Mouse (Mus musculus): ENCODE results near the gene Gm38655. TPM values are rescaled to one million over a fixed set of nuclear protein-coding genes. Genes with fewer than 3 reads are reported as not detected.
"Not testable (repeated sequence)": the region's sequence is repeated elsewhere in the genome, so short reads cannot be mapped to it uniquely, and the experiment has no call there.

Gene Gm38655
- polyA plus RNA-seq (2015; fragmentation: Nextera tagmentation; extraction: Ambion mirVana): 0.33 and 0.77 TPM in 2 replicates

GRCm38 (mm10) chr17:25175411-25175810 lies at the start of gene Gm38655:
Gene Gm38655 (minus strand): TSS chr17:25175471.
- no peak within 1 kb of the TSS for H3K27ac ChIP-seq
- no peaks in the 10 kb centered on the region for H3K9me3 ChIP-seq (replicated peaks)
- H3K36me3 ChIP-seq: no peaks in the 10 kb centered on the region
- WGBS: 63% methylated on average over 9 of the region's 9 CpGs
- no peak within 1 kb of the TSS for H3K4me2 ChIP-seq
- H3K4me3 ChIP-seq: no peak within 1 kb of the TSS
- no peak within 1 kb of the TSS for H3K9ac ChIP-seq
- no peaks in the 10 kb centered on the region for H3K4me1 ChIP-seq (replicated peaks)
- H3K27me3 ChIP-seq: peaks cover 13% of the 10 kb centered on the region; the same call in 1 of the 2 replicates
- ATAC-seq (replicated peaks; ENCODE audit: insufficient number of reproducible peaks, insufficient read depth, low FRiP score, low read depth): no peak

GRCm38 (mm10) chr17:25224586-25225222 lies 49.4 kb upstream of the Gm38655 start:
- Histone ChIP-seq H3K4me1 (replicated peaks) (peaks cover 12% of the 10 kb centered on the region), H3K27ac (no peak overlapping the region; the same call in 1 of the 2 replicates), H3K9me3 (replicated peaks) (no peaks in the 10 kb centered on the region), H3K36me3 (peaks cover 4% of the 10 kb centered on the region; the same call in 1 of the 2 replicates), H3K4me3 (no peak overlapping the region), H3K4me2 (peak overlapping the region; percentile 3; the same call in 1 of the 2 replicates), H3K9ac (no peak overlapping the region), H3K27me3 (no peaks in the 10 kb centered on the region)
- 86% methylated on average over 7 of the region's 7 CpGs for WGBS
- no peak for ATAC-seq (replicated peaks; ENCODE audit: insufficient number of reproducible peaks, insufficient read depth, low FRiP score, low read depth)

- Histone ChIP-seq H3K36me3 (peaks cover 15% of the 10 kb centered on the region; the same call in 1 of the 2 replicates), H3K4me2 (peak overlapping the region; percentile 85), H3K4me3 (peak overlapping the region; percentile 50), H3K4me1 (replicated peaks) (peaks cover 12% of the 10 kb centered on the region), H3K27ac (no peak overlapping the region; the same call in 1 of the 2 replicates), H3K9ac (no peak overlapping the region), H3K27me3 (no peaks in the 10 kb centered on the region), H3K9me3 (replicated peaks) (no peaks in the 10 kb centered on the region)
- ATAC-seq (replicated peaks; ENCODE audit: insufficient number of reproducible peaks, insufficient read depth, low FRiP score, low read depth): no peak
- 52% methylated on average over 6 of the region's 6 CpGs for WGBS
Measured at GRCm38 (mm10) chr17:25222951-25223601, 47.8 kb upstream of the Gm38655 start.

- H3K27me3 ChIP-seq; H3K27ac ChIP-seq; H3K9me3 ChIP-seq (replicated peaks): not testable (repeated sequence)
- peak overlapping the region; percentile 50 for H3K4me3 ChIP-seq
- H3K4me2 ChIP-seq: peak overlapping the region; percentile 85
- peaks cover 12% of the 10 kb centered on the region for H3K4me1 ChIP-seq (replicated peaks)
- peaks cover 19% of the 10 kb centered on the region; the same call in 1 of the 2 replicates for H3K36me3 ChIP-seq
- 11% methylated on average over 19 of the region's 28 CpGs for WGBS
- 0 out of 2 replicates have a peak overlapping the region, but pooled peaks have one; percentile 30 for H3K9ac ChIP-seq
- ATAC-seq (replicated peaks; ENCODE audit: insufficient number of reproducible peaks, insufficient read depth, low FRiP score, low read depth): peak; percentile 68; the same call in 1 of the 2 replicates
Measured at GRCm38 (mm10) chr17:25222504-25222940, 47.3 kb upstream of the Gm38655 start.

GRCm38 (mm10) chr17:25221821-25222503 lies 46.7 kb upstream of the Gm38655 start:
- Histone ChIP-seq H3K27me3 (no peaks in the 10 kb centered on the region), H3K4me3 (peak overlapping the region; percentile 50), H3K4me2 (peak overlapping the region; percentile 85), H3K9ac (peak overlapping the region; percentile 55), H3K4me1 (replicated peaks) (peaks cover 12% of the 10 kb centered on the region), H3K9me3 (replicated peaks) (no peaks in the 10 kb centered on the region), H3K36me3 (peaks cover 24% of the 10 kb centered on the region), H3K27ac (peak overlapping the region; percentile 15; the same call in 1 of the 2 replicates)
- WGBS: 2% methylated on average over 26 of the region's 30 CpGs
- ATAC-seq (replicated peaks; ENCODE audit: insufficient number of reproducible peaks, insufficient read depth, low FRiP score, low read depth): peak; percentile 80

GRCm38 (mm10) chr17:25220746-25221145 lies 45.5 kb upstream of the Gm38655 start:
- Histone ChIP-seq H3K9me3 (replicated peaks) (no peaks in the 10 kb centered on the region), H3K27me3 (no peaks in the 10 kb centered on the region), H3K4me1 (replicated peaks) (peaks cover 12% of the 10 kb centered on the region), H3K4me2 (no peak overlapping the region), H3K36me3 (peaks cover 31% of the 10 kb centered on the region), H3K9ac (no peak overlapping the region), H3K27ac (no peak overlapping the region), H3K4me3 (no peak overlapping the region)
- WGBS: 85% methylated on average over 1 of the region's 1 CpGs
- ATAC-seq (replicated peaks; ENCODE audit: insufficient number of reproducible peaks, insufficient read depth, low FRiP score, low read depth): no peak

GRCm38 (mm10) chr17:25219492-25220295 lies 44.4 kb upstream of the Gm38655 start:
- H3K27me3 ChIP-seq: no peaks in the 10 kb centered on the region
- no peaks in the 10 kb centered on the region for H3K9me3 ChIP-seq (replicated peaks)
- WGBS: 90% methylated on average over 15 of the region's 15 CpGs
- H3K4me1 ChIP-seq (replicated peaks): peaks cover 12% of the 10 kb centered on the region
- no peak overlapping the region for H3K27ac ChIP-seq
- no peak overlapping the region for H3K4me3 ChIP-seq
- H3K4me2 ChIP-seq: no peak overlapping the region
- peaks cover 41% of the 10 kb centered on the region for H3K36me3 ChIP-seq
- H3K9ac ChIP-seq: no peak overlapping the region
- no peak for ATAC-seq (replicated peaks; ENCODE audit: insufficient number of reproducible peaks, insufficient read depth, low FRiP score, low read depth)

- 78% methylated on average over 9 of the region's 9 CpGs for WGBS
- Histone ChIP-seq H3K9ac (no peak overlapping the region), H3K27ac (no peak overlapping the region), H3K4me2 (no peak overlapping the region), H3K36me3 (peaks cover 48% of the 10 kb centered on the region), H3K4me1 (replicated peaks) (peaks cover 12% of the 10 kb centered on the region), H3K4me3 (no peak overlapping the region), H3K27me3 (no peaks in the 10 kb centered on the region), H3K9me3 (replicated peaks) (no peaks in the 10 kb centered on the region)
- ATAC-seq (replicated peaks; ENCODE audit: insufficient number of reproducible peaks, insufficient read depth, low FRiP score, low read depth): no peak
Measured at GRCm38 (mm10) chr17:25218967-25219366, 43.7 kb upstream of the Gm38655 start.

GRCm38 (mm10) chr17:25215431-25215830 lies 40.2 kb upstream of the Gm38655 start:
- Histone ChIP-seq H3K4me3 (no peak overlapping the region), H3K4me2 (no peak overlapping the region), H3K27ac (no peak overlapping the region), H3K9me3 (replicated peaks) (no peaks in the 10 kb centered on the region), H3K4me1 (replicated peaks) (no peaks in the 10 kb centered on the region), H3K27me3 (no peaks in the 10 kb centered on the region), H3K36me3 (peaks cover 74% of the 10 kb centered on the region), H3K9ac (no peak overlapping the region)
- ATAC-seq (replicated peaks; ENCODE audit: insufficient number of reproducible peaks, insufficient read depth, low FRiP score, low read depth): no peak
- 87% methylated on average over 3 of the region's 3 CpGs for WGBS

GRCm38 (mm10) chr17:25211705-25212104 lies 36.4 kb upstream of the Gm38655 start:
- 57% methylated on average over 4 of the region's 4 CpGs for WGBS
- Histone ChIP-seq H3K4me2 (no peak overlapping the region), H3K27me3 (no peaks in the 10 kb centered on the region), H3K9me3 (replicated peaks) (no peaks in the 10 kb centered on the region), H3K27ac (no peak overlapping the region), H3K4me1 (replicated peaks) (no peaks in the 10 kb centered on the region), H3K36me3 (peaks cover 70% of the 10 kb centered on the region), H3K9ac (no peak overlapping the region), H3K4me3 (no peak overlapping the region)
- no peak for ATAC-seq (replicated peaks; ENCODE audit: insufficient number of reproducible peaks, insufficient read depth, low FRiP score, low read depth)
